Mouse (Mus musculus) splenic B cell, adult 2 months (primary cell): ENCODE results near the gene Dok4.
A peak's percentile ranks its signal among the peaks of the same experiment; 100 is the strongest.

ENCODE experiments used
- DNase-seq: peaks from one replicate; pipeline ENCODE4 v3.0.0-alpha.2; 2011; ENCODE audit warnings: low read depth, low spot score
- H3K27me3 ChIP-seq: 2 replicates; pipeline ENCODE4 v1.6.1; 2012; ENCODE audit warnings: mild to moderate bottlenecking, low read length, moderate library complexity, mixed read lengths; ENCODE audit not compliant: control insufficient read depth, poor library complexity, insufficient read depth, severe bottlenecking
- H3K36me3 ChIP-seq: 2 replicates; pipeline ENCODE4 v1.6.1; 2012; ENCODE audit warnings: mild to moderate bottlenecking, low read length, moderate library complexity, mixed read lengths; ENCODE audit not compliant: control insufficient read depth, poor library complexity, insufficient read depth, severe bottlenecking

Gene Dok4

DNA sequence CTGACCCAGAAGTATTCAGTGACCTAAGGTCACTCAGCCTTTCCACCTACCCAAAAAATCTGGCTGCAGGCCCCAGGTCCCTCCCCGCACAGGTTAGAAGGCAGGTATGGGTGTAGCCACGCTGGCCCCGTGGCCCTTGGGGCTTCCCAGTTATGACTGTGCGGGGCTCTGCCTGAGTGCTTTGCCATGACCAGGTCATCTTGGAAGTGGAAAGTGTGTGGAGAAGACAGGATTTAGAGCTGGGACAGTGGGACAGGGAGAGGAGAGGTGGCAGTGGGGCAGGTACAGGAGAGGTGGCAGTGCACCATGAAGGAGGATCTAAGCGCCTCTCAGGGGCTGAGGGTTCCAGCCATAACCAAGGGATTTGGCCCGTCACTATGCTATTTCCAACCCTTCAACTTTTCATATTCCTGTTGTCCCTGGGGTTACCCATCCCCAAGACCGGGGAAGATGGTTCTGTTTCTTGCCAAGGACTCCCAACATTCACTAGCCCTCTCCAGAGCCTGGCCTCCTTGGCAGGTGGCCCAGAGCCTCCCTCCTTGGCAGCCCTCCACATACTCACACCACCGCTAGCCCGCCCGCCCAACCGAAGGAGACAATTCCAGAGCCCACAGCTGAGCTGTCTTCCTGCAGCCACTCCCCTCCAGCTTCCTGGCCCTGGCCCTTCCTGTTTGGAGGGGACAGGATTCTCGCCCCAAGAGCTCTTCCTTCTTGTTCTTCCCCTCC is 28.5 kb upstream of the Dok4 start:
- Histone ChIP-seq H3K27me3 (no peaks in the 10 kb centered on the region), H3K36me3 (no peaks in the 10 kb centered on the region)
- DNase-seq, result no peak

DNA sequence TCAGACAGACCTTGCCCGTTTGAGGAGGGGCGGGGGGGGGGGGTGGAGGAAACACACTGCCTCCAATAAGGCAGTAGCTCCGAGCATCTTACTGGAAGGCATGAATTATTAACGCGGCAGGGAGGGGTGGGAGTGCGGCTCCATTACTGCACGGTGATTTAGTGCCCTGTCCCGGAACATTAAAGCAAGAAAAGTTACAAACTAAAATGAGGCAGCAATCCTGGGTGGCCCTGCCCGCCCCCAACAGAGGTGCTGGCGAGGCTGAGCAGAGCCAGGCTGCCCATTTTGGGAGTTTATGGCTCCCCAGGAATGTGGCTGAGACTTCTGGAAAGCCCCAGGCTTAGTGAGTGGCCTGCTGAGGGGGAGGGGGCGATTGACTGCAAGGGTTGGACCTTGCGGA is 27.6 kb upstream of the Dok4 start:
- Histone ChIP-seq H3K27me3 (no peaks in the 10 kb centered on the region), H3K36me3 (no peaks in the 10 kb centered on the region)
- no peak for DNase-seq

DNA sequence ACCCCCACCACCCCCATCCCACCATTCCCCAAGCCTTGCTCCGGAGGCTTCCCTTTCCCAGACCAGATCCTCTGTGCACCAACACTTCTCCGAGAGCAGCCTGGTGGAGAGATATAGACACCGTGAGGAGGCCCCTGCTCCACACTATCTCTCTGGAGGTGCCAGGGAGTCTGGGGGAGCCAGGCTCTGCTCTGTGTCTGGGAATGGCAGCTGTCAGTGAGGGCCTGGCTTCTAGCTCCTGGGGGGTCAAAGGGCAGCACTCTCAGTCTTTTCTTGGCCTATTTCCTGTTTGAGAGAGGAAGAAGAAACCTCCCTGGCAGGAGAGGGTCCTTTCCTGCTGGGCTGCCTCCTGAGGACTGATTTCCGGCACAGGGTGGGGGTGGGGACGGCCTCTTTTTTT is 24.9 kb upstream of the Dok4 start:
- Histone ChIP-seq H3K36me3 (no peaks in the 10 kb centered on the region), H3K27me3 (no peaks in the 10 kb centered on the region)
- DNase-seq, result no peak

DNA sequence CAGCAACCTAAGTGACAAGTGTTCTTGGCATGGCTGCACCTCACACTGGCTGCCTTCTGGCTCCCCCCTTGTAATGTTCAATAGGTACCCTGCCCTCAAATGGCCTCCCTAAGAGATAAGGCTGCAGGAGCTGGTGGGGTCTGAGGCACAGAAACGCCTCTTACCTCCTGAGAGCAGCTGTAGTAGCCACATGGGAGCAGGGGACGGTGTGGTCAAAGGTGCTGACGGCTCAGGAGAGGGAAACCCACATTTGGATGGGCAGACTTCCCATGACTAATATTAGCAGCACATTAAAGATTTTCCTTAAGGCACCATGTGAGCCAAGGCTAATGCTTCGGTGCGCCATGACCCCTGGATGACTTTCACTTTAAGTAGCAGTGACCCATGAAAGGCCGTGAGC is 24.5 kb upstream of the Dok4 start:
- H3K27me3 ChIP-seq, result no peaks in the 10 kb centered on the region
- H3K36me3 ChIP-seq, result no peaks in the 10 kb centered on the region
- DNase-seq, result no peak

DNA sequence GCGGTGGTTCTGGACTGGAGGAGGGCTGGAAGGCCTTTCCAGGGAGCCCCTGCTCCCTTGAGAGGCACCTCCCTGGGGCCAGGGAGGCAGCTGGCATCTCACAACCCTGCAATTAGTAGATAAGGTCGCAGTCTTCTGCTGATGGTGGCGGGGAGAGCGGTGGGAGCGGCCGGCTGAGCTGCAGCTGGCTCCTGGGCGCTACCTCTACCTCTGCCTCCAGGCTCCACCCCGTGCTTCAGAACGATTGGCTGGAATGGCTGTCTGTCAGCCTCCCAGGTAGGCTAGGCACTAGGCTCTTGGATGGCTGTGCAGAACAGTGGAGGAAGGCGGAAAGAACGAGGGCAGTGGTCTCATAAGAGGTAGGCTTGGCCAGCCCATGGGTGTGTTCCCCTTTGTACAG is 23.1 kb upstream of the Dok4 start:
- H3K27me3 ChIP-seq, result no peaks in the 10 kb centered on the region
- DNase-seq, result no peak
- H3K36me3 ChIP-seq, result no peaks in the 10 kb centered on the region

DNA sequence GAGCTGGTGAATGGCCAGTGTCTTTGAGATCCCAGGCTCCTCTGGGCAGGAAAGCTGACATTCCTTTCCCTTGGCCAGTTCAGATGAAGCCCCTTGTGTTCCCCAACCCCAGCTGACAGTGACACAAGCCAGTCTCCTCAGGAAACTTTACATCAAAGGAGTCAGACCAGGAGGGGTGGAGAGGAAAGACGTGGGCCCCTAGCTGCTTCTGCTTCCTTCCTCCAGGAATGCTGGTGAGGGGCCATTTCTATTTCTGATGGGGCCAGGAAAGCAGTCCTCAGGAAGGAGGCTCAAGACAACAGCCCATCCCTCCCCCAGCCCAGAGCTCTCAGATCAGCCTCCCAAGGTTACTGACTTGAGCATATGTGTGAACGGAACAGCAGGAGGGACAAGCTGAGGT is 16.8 kb upstream of the Dok4 start:
- DNase-seq, result no peak
- Histone ChIP-seq H3K27me3 (no peaks in the 10 kb centered on the region), H3K36me3 (no peaks in the 10 kb centered on the region)

DNA sequence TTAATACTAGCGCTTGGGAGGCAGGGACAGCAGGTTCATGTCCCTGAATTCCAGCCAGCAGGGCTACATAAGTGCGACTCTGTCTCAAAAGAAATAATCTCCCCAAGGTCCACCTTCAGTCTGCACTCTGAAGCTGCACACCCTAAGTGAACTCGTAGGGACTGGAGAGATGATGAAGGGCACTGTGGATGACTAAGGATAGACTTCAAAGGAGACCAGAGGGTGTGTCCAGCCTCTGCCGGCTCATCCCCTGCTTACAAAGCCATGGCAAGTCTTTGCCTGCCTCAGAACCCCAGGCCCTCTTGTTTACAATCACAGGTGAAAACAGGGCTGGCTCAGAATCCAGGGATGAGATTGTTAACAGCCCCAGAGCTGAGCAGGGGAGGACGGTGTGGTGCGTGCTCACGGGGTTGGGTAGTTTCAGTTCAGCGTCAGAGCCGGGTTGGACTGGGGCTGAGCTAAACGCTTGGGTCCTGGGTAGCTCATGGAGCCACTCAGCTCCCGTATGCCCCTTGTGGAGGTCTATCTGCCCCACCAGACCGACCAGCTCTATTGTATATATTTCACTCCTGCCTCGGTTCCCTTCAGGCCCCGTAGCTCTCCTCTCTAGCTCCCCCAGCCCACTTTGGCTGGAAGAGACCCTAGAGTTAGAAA is 12.4 kb upstream of the Dok4 start:
- no peak for DNase-seq
- H3K27me3 ChIP-seq, result no peaks in the 10 kb centered on the region
- H3K36me3 ChIP-seq, result no peaks in the 10 kb centered on the region

DNA sequence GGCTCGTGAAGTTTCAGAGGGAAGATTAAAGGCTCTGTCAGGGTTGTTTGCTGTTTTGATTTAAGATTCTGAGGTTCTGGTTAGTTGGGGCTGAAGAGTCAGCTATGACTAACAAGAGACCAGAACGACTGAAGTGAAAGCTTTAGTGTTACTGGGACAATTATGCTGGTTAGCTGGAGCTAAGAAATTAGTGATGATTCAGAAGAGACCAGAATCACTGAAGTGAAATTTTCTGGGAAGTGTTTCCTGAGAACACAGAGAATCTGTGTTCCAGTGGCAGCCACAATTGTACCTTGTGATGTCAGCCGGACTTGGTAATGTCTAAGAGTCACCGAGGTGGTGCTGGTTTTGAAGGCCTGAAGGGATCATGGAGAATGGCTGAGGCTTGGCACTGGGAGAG is 4.6 kb upstream of the Dok4 start:
- Histone ChIP-seq H3K36me3 (no peaks in the 10 kb centered on the region), H3K27me3 (no peaks in the 10 kb centered on the region)
- DNase-seq, result no peak

DNA sequence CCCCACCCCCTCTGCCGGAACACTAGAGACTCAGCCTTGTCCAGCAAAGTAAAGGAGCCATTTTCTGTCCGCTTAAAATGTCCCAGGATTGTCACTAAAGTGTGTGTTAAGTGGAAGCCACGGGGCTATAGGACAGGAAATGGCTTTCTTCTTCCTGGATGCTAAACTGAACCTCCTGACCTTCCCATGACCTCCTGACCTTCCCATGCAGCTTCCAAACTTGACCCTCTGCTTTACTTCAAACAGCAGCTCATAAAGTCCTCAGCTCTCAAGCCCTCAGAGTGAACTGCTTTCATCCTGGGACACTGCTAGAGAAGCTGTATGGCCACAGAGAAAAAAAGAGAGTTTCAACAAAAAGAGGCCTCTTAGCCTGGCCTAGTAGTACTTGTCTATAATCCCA is 690 bp upstream of the Dok4 start:
- no peaks in the 10 kb centered on the region for H3K27me3 ChIP-seq
- H3K36me3 ChIP-seq, result no peaks in the 10 kb centered on the region
- DNase-seq, result peak; percentile 12

DNA sequence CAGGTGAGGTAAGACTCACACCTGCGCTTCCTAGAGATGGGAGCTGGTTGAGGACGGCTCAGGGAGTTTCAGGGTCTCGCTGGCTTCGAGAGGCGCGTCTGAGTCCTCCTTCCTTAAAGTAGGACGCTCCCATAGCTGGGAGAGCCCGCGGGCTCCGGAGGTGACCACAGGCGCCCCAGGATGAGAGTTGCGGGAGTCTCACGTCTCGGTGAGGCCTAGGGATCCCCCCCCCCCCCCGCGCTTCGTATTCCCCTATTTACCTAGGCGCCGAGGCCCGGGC is 319 bp downstream of the Dok4 start:
- Histone ChIP-seq H3K27me3 (no peaks in the 10 kb centered on the region), H3K36me3 (no peaks in the 10 kb centered on the region)
- DNase-seq, result peak; percentile 9

DNA sequence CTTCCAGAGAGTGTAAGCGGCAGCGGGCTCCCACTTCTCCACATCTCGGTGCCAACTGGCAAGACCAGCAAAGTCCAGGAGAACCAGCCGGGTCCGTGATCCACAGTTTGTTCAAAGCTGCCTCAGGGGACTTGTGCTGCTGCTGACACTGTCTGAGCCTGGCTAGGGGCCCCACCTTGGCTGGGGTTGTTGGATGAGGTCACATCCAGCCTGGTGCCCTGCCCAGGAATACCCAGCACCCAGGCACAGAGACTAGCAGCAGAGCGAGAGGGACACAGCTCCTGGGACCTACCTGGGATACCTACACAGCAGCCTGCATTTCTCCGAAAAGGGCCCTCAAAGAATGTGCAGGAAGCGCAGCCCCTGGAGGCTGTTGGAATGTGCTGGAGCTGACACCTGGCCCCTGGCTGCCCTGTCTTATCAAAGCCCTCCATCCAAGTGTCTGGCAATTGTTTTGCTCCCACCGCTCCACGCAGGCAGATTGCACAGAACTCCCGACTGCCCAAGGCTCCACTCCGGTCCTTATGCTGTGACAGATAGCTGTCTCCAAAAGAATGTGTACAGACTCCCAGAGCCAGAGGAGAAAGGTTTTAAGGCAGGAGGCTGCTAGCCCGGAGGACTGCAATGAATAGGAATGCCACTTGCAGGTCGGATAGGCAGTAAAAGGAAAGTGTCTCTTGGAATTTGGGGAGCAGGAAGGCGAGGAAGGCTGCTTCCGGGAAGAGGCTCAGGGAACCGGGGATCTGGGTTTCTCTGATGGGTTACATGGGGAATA is 847 bp downstream of the Dok4 start:
- Histone ChIP-seq H3K27me3 (no peaks in the 10 kb centered on the region), H3K36me3 (no peaks in the 10 kb centered on the region)
- no peak for DNase-seq

DNA sequence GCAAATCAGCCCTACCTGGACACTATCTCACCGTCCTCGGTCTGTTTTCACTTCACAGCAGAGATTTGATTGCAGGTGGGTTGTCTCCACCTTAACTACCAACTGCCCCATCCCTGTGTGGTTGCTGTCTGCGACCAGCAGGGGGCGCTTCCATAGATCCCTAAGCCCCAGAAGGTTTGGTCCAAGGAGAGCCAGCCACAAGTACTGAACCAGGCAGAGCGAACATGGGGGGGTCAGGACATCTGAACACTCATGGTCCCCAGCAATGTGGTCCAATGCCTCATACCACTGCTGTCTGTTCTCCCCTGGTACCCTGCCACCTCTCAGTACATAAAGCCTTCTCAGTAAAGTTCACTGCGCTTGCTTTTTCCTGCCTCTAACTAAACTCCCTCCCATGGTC is 1.8 kb downstream of the Dok4 start:
- DNase-seq, result peak; percentile 82
- no peaks in the 10 kb centered on the region for H3K36me3 ChIP-seq
- no peaks in the 10 kb centered on the region for H3K27me3 ChIP-seq

DNA sequence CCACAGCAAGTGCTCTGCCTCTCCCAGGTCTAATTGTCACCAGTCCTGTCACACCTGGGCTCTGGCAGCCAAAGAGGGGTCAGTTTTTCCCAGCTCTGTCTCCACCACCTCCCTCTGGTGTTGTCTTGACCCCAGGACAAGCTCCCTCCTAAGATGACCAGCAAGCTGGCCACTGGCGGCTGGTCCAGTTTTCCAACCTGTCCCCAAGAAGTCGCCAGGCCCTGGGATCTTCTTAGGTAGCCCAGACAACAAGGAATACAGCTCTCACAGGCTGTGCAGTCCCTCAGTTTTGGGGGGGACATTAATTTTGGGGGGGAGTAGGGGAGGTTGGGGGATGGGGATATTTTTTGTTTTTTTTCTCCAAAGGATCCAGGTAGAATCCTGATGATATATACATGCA is 3.6 kb downstream of the Dok4 start:
- H3K36me3 ChIP-seq, result no peaks in the 10 kb centered on the region
- DNase-seq, result no peak

DNA sequence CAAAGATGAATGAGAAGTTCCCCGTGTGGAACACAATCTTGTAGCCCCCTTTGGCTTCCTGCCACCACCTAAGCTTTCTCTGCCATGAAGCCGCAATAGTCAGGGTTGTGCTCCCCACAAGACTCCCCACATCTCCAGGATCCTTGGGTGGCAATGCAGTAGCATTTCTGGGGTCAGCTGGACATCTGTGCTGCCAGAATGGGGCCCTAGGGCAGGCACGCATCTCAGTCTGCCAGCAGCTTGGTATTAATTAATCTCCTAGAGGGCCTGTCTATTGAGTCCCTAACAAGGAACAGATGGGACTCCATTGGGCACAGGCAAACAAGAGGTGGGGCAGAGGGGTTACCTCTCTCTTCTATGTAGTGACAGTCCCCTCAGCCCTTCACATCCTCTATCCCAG is 4.0 kb downstream of the Dok4 start:
- no peak for DNase-seq
- Histone ChIP-seq H3K36me3 (no peaks in the 10 kb centered on the region), H3K27me3 (no peaks in the 10 kb centered on the region)

More for the DNA sequence above, 3.6 kb downstream of the Dok4 start:
- no peaks in the 10 kb centered on the region for H3K27me3 ChIP-seq

DNA sequence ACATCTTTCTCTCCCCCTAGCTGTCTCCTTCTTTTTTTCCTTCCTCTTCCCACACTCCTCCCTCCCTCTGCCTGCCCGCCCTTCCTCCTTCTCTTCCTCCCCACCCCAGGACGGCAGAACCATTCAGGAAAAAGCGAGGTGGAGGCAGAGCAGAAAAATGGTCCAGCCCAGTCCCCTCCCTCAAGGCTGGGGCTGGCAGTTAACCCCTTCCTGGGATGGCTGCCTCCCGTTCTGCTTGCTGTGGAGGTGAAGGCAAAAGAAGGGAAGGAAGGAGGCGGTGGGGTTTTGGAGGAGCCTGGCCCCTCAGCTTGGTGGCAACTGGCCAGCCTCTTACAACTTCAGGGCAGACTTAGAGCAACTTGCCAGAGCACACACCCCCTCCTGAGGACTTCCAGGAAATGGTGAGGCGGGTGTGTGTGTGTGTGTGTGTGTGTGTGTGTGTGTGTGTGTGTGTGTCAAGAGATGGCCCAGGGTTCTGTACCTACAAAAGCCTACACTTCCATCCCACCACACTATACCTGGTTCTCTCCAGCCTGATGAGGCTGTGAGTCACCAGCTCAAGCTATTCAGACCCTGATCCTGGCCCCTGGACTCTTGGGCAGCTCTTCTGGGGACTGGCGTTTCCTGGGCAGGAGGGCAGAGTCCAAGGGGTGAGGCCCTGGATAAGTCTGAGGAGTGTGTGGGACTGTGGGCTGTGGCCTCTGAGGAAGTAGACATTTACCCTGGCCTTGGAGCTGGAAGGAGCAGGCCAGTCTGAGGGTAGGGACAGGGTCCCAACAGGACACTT is 4.8 kb downstream of the Dok4 start:
- DNase-seq, result no peak

More for the DNA sequence above, 4.8 kb downstream of the Dok4 start:
- no peaks in the 10 kb centered on the region for H3K27me3 ChIP-seq
- no peaks in the 10 kb centered on the region for H3K36me3 ChIP-seq
